Mouse (Mus musculus) E14TG2a.4 (cell line): ENCODE data around the gene B3gntl1.

Experiments
- CTCF ChIP-seq: conservative IDR thresholded peaks from 2 replicates; pipeline ENCODE4 v1.5.1; 2014; ENCODE audit warnings: low read length
- NANOG ChIP-seq: IDR thresholded peaks from 2 replicates; pipeline ENCODE4 v1.6.1; 2014; ENCODE audit warnings: borderline replicate concordance, low read length, mixed read lengths
- POU5F1 ChIP-seq: IDR thresholded peaks from 2 replicates; pipeline ENCODE4 v1.6.1; 2014; ENCODE audit warnings: low read length, borderline replicate concordance

DNA sequence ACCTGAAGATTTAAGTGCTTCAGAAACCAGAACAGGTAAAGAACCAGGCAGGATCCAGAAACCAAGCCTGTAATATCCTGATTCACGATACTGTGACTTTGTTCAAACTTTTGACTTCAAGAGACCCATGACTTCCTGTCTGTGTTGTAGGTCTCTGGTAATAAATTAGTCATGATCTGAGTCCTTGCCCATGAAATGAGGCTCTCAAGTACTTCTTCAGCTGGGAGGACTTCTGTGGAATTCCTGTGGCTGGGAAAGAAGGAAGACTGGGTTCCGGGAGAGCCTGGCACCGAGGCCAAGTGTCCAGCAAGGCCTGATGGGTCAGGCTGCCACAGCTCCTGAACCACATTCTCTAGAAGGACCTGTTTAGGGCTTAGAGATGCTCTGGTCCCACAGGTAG, 47.8 kb upstream of the B3gntl1 start:
- TF ChIP-seq CTCF (no peak), POU5F1 (no peak), NANOG (no peak)
